Mouse (Mus musculus) Muller cell, postnatal 12 days (primary cell): ENCODE results near the gene Tedc1.

ENCODE experiments used
- DNase-seq: peaks from one replicate; pipeline ENCODE4 v3.0.0-alpha.2; 2015; ENCODE audit errors: inconsistent ontology term

The Tedc1 gene

GRCm38 (mm10) chr12:113138901-113139864 is 17.0 kb upstream of the Tedc1 start:
- no peak for DNase-seq

- peak; percentile 98 for DNase-seq
Observed at GRCm38 (mm10) chr12:113139908-113140615, 16.2 kb upstream of the Tedc1 start, which contains the start of gene Crip2. TSS of gene Crip2 (plus strand) at chr12:113140236.

- DNase-seq = peak; percentile 66
Observed at GRCm38 (mm10) chr12:113140616-113141411, 15.4 kb upstream of the Tedc1 start.

GRCm38 (mm10) chr12:113141531-113141973 is 14.7 kb upstream of the Tedc1 start:
- DNase-seq = no peak

- peak; percentile 93 for DNase-seq
Observed at GRCm38 (mm10) chr12:113142021-113142975, 13.9 kb upstream of the Tedc1 start.

- no peak for DNase-seq
Observed at GRCm38 (mm10) chr12:113143164-113143563, 13.1 kb upstream of the Tedc1 start.

GRCm38 (mm10) chr12:113144001-113144756 is 12.0 kb upstream of the Tedc1 start:
- DNase-seq = no peak

- DNase-seq = no peak
Observed at GRCm38 (mm10) chr12:113144886-113145285, 11.3 kb upstream of the Tedc1 start.

- no peak for DNase-seq
Observed at GRCm38 (mm10) chr12:113145591-113145990, 10.6 kb upstream of the Tedc1 start.

GRCm38 (mm10) chr12:113146112-113147057 is 9.8 kb upstream of the Tedc1 start, which contains the start of gene Crip1:
TSS of gene Crip1 (plus strand) at chr12:113146316.
- peak; percentile 83 for DNase-seq

GRCm38 (mm10) chr12:113147481-113147880 is 8.7 kb upstream of the Tedc1 start:
- DNase-seq = peak; percentile 91

GRCm38 (mm10) chr12:113148381-113149035 is 7.7 kb upstream of the Tedc1 start:
- no peak for DNase-seq

- DNase-seq = peak; percentile 89
Observed at GRCm38 (mm10) chr12:113149341-113149740, 6.9 kb upstream of the Tedc1 start.

GRCm38 (mm10) chr12:113149896-113150295 is 6.3 kb upstream of the Tedc1 start:
- no peak for DNase-seq

GRCm38 (mm10) chr12:113150591-113150990 is 5.6 kb upstream of the Tedc1 start:
- DNase-seq = no peak

- no peak for DNase-seq
Observed at GRCm38 (mm10) chr12:113151046-113151445, 5.2 kb upstream of the Tedc1 start.

GRCm38 (mm10) chr12:113151661-113152271 is 4.5 kb upstream of the Tedc1 start:
- no peak for DNase-seq

- no peak for DNase-seq
Observed at GRCm38 (mm10) chr12:113152272-113152661, 4.0 kb upstream of the Tedc1 start.
